Mouse (Mus musculus) heart, embryonic 16.5 days (tissue): Measurements from ENCODE around the gene B4galnt3. TPM values are rescaled to one million over a fixed set of nuclear protein-coding genes. Genes with fewer than 3 reads are reported as not detected.

Source experiments
- ATAC-seq: fragments of 200-750 bp; cut with Nextera tagmentation; replicated peaks from 2 replicates; pipeline ENCODE4 v1.8.0; 2017; ENCODE audit warnings: moderate number of reproducible peaks; ENCODE audit not compliant: insufficient read depth, low FRiP score; ENCODE audit errors: extremely low read depth
- H3K27ac ChIP-seq: fragments of 300-500 bp; sonication (generic); 2 replicates; pipeline ENCODE4 v1.5.1; 2014; ENCODE audit warnings: mild to moderate bottlenecking, low read length, control low read depth, moderate library complexity
- H3K27me3 ChIP-seq: fragments of 300-500 bp; sonication (generic); 2 replicates; pipeline ENCODE4 v1.6.1; 2014; ENCODE audit warnings: low read length, mixed read lengths; ENCODE audit not compliant: control insufficient read depth, insufficient read depth
- H3K36me3 ChIP-seq: fragments of 300-500 bp; sonication (generic); 2 replicates; pipeline ENCODE4 v1.6.1; 2014; ENCODE audit not compliant: control insufficient read depth, insufficient read depth
- H3K4me1 ChIP-seq: fragments of 300-500 bp; sonication (generic); 2 replicates; pipeline ENCODE4 v1.6.1; 2014; ENCODE audit warnings: low read length, mixed read lengths; ENCODE audit not compliant: control insufficient read depth, insufficient read depth
- H3K4me2 ChIP-seq: fragments of 300-500 bp; sonication (generic); 2 replicates; pipeline ENCODE4 v1.6.1; 2014; ENCODE audit warnings: low read depth, mild to moderate bottlenecking, control low read depth, low read length
- H3K4me3 ChIP-seq: fragments of 300-500 bp; sonication (generic); 2 replicates; pipeline ENCODE4 v1.5.1; 2014; ENCODE audit warnings: mild to moderate bottlenecking, control low read depth, low read length
- H3K9ac ChIP-seq: fragments of 300-500 bp; sonication (generic); 2 replicates; pipeline ENCODE4 v1.6.1; 2014; ENCODE audit warnings: low read length, control low read depth
- H3K9me3 ChIP-seq: fragments of 300-500 bp; sonication (generic); replicated peaks from 2 replicates; pipeline ENCODE4 v1.6.1; 2016; ENCODE audit warnings: low read length; ENCODE audit not compliant: control insufficient read depth
- WGBS: fragments of 180-500 bp; shearing (Covaris S2); extraction: QIAGEN DNeasy Blood & Tissue Kit; methylation state at CpG from one replicate; pipeline ENCODE4 v1.1.7; 2014; 5-methylcytosine and 5-hydroxymethylcytosine counted together
- polyA plus RNA-seq: library from polyadenylated mRNA; unstranded; fragments of >200 nt; fragmentation: Nextera tagmentation; extraction: Ambion mirVana; gene quantifications from 2 replicates; pipeline ENCODE4 v1.2.1, GENCODE M21; 2015

The B4galnt3 gene
- polyA plus RNA-seq, 1 experiment from 2014 or later = 0.20 TPM

- Histone ChIP-seq H3K4me2 (no peak overlapping the region), H3K36me3 (no peaks in the 10 kb centered on the region), H3K9ac (no peak overlapping the region), H3K4me3 (no peak overlapping the region), H3K4me1 (no peaks in the 10 kb centered on the region), H3K9me3 (no peaks in the 10 kb centered on the region), H3K27ac (no peak overlapping the region), H3K27me3 (no peaks in the 10 kb centered on the region; the same call in 1 of the 2 replicates)
- ATAC-seq = no peak
- WGBS = 83% methylated on average over 9 of the region's 9 CpGs
Observed at GRCm38 (mm10) chr6:120287279-120287678, 7.1 kb downstream of the B4galnt3 start.

- Histone ChIP-seq H3K27me3 (no peaks in the 10 kb centered on the region), H3K9ac (no peak overlapping the region), H3K4me3 (no peak overlapping the region), H3K27ac (no peak overlapping the region), H3K4me2 (no peak overlapping the region), H3K4me1 (peaks cover 29% of the 10 kb centered on the region), H3K9me3 (no peaks in the 10 kb centered on the region), H3K36me3 (no peaks in the 10 kb centered on the region)
- ATAC-seq = no peak
- WGBS = 70% methylated on average over 7 of the region's 7 CpGs
Observed at GRCm38 (mm10) chr6:120276874-120277449, 17.4 kb downstream of the B4galnt3 start.

GRCm38 (mm10) chr6:120275301-120275700 lies 19.1 kb downstream of the B4galnt3 start:
- no peaks in the 10 kb centered on the region for H3K27me3 ChIP-seq
- H3K4me2 ChIP-seq = no peak overlapping the region
- H3K4me1 ChIP-seq = peaks cover 29% of the 10 kb centered on the region
- whole genome bisulfite sequencing = 24% methylated on average over 6 of the region's 6 CpGs
- H3K9me3 ChIP-seq = no peaks in the 10 kb centered on the region
- H3K4me3 ChIP-seq = no peak overlapping the region
- peak overlapping the region; percentile 24 for H3K9ac ChIP-seq
- H3K27ac ChIP-seq = peak overlapping the region; percentile 80
- no peaks in the 10 kb centered on the region for H3K36me3 ChIP-seq
- ATAC-seq = peak; percentile 44; the same call in 1 of the 2 replicates

DNA sequence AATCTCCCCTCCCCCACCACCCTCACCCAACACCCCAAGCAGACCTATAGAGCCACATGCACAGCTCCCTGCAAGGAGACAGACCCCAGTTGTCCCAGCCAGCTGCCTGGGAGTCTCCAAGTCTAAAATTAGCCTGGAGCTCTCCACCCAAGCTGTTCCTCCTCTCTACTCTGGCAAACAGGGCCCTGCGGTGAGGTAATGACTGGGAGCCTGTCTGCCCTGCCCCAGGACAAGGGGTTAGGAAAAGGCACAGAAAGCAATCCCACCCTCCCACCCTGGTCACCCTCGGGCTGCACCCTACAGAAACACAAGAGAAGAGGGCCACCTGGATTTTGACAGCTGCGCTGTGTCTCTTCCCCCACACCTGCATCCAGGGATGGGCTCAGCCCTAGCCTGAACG lies 19.5 kb downstream of the B4galnt3 start:
- peak overlapping the region; percentile 80 for H3K27ac ChIP-seq
- H3K4me2 ChIP-seq = no peak overlapping the region
- WGBS = 36% methylated on average over 4 of the region's 4 CpGs
- H3K9ac ChIP-seq = peak overlapping the region; percentile 24
- no peaks in the 10 kb centered on the region for H3K27me3 ChIP-seq
- H3K4me3 ChIP-seq = no peak overlapping the region
- no peaks in the 10 kb centered on the region for H3K9me3 ChIP-seq
- H3K36me3 ChIP-seq = no peaks in the 10 kb centered on the region
- peaks cover 29% of the 10 kb centered on the region for H3K4me1 ChIP-seq
- peak; percentile 89 for ATAC-seq

- WGBS = 61% methylated on average over 8 of the region's 8 CpGs
- Histone ChIP-seq H3K4me1 (peaks cover 26% of the 10 kb centered on the region), H3K27ac (peak overlapping the region; percentile 80), H3K36me3 (no peaks in the 10 kb centered on the region), H3K27me3 (no peaks in the 10 kb centered on the region), H3K4me2 (no peak overlapping the region), H3K9ac (no peak overlapping the region), H3K9me3 (no peaks in the 10 kb centered on the region), H3K4me3 (no peak overlapping the region)
- no peak for ATAC-seq
Observed at GRCm38 (mm10) chr6:120274181-120274580, 20.2 kb downstream of the B4galnt3 start.

- 0 out of 2 replicates have a peak, but pooled peaks have one; percentile 14 for ATAC-seq
Observed at GRCm38 (mm10) chr6:120264151-120264550, 30.2 kb downstream of the B4galnt3 start.

DNA sequence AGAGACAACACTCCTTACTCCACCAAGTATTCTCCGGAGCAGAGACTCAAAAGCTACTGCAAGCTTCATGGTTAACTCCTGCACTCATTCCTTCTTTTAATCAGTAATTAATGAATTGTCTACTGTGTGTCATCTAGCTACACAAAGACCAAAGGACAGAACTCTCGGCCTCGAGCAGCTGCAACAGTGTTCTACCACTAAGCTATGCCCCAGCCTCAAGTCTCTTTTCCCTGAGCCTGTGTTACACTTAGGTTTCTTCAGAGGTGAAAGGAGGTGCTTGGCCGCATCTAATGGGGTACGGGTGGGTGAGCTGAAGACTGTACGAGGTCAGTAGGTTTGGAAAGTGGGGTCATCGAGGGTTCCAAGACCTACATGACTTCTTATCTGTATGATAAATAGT lies 30.8 kb downstream of the B4galnt3 start:
- H3K4me3 ChIP-seq = no peak overlapping the region
- H3K4me1 ChIP-seq = no peaks in the 10 kb centered on the region
- H3K36me3 ChIP-seq = no peaks in the 10 kb centered on the region
- H3K27ac ChIP-seq = no peak overlapping the region
- no peaks in the 10 kb centered on the region for H3K9me3 ChIP-seq
- 78% methylated on average over 7 of the region's 7 CpGs for WGBS
- no peak overlapping the region for H3K9ac ChIP-seq
- ATAC-seq = no peak
- no peak overlapping the region for H3K4me2 ChIP-seq
- H3K27me3 ChIP-seq = no peaks in the 10 kb centered on the region

More at GRCm38 (mm10) chr6:120264151-120264550, 30.2 kb downstream of the B4galnt3 start:
- H3K4me3 ChIP-seq = no peak overlapping the region
- H3K4me2 ChIP-seq = no peak overlapping the region
- no peaks in the 10 kb centered on the region for H3K4me1 ChIP-seq
- H3K27ac ChIP-seq = no peak overlapping the region
- no peaks in the 10 kb centered on the region for H3K9me3 ChIP-seq
- no peaks in the 10 kb centered on the region for H3K27me3 ChIP-seq
- H3K36me3 ChIP-seq = no peaks in the 10 kb centered on the region
- H3K9ac ChIP-seq = no peak overlapping the region
- WGBS = 36% methylated on average over 6 of the region's 6 CpGs

DNA sequence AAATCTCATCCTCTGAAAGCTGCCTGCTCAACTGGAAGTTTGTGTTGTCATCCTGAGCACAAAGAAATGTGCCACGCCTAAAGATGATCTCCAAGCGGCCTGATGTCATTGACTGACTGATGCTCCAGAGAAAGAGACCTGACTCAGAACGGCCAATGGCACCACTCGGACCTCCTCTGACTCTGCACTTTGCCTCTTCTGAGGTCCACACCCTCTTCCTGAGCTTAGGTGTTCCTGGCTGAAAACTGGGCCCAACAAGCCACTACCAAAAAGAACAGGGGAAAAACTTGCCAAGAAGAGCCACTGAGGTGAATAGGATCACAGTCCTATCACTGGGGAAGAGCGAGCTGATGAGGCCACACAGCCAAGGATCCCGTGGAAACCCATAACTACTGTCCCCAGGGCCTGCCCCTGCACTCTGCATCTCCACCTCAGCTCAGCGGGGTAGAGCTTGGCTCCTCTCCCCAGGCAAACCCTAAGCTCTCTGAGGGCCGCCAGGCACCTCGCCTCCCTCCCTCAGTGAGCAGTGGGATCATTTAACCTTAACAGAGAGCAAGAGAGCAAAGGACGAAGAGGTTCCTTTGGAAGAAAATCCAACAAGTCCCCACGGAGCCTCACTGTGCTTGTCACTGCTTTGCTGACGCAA lies 31.4 kb downstream of the B4galnt3 start:
- no peak for ATAC-seq
- Histone ChIP-seq H3K36me3 (no peaks in the 10 kb centered on the region), H3K4me2 (no peak overlapping the region), H3K9ac (no peak overlapping the region), H3K27me3 (no peaks in the 10 kb centered on the region), H3K4me3 (no peak overlapping the region), H3K4me1 (no peaks in the 10 kb centered on the region), H3K27ac (no peak overlapping the region), H3K9me3 (no peaks in the 10 kb centered on the region)
- whole genome bisulfite sequencing = 68% methylated on average over 12 of the region's 12 CpGs

DNA sequence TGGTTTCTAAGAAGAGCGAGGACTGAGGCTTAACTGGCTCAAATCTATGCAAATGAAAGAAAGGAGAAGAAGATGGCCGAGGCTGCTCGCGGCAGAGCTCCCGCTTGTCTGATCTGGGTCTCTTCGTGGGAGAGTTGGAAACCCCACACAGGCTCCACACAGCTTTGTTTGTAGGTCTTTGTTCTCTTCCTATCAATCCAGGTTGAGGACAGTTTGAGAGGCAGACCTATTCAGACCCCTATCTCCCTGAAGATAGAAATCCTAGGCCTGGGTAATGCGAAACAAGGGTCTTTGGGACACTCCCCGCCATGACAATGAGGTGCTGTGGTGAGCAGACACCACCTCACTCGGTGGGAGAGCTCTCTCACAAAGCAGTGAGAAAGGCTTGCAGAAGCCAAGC lies 34.9 kb downstream of the B4galnt3 start:
- Histone ChIP-seq H3K9ac (no peak overlapping the region), H3K4me1 (no peaks in the 10 kb centered on the region), H3K27me3 (no peaks in the 10 kb centered on the region), H3K4me3 (no peak overlapping the region), H3K27ac (no peak overlapping the region), H3K4me2 (no peak overlapping the region), H3K9me3 (no peaks in the 10 kb centered on the region), H3K36me3 (no peaks in the 10 kb centered on the region)
- ATAC-seq = no peak
- 42% methylated on average over 9 of the region's 9 CpGs for WGBS
